Mouse (Mus musculus) liver, postnatal 0 days (tissue): ENCODE measurements around the gene Gm28047.

Source experiments
- CTCF ChIP-seq: sonication (generic); IDR thresholded peaks from 2 replicates; pipeline ENCODE4 v1.5.1; 2016; ENCODE audit warnings: antibody characterized with exemption, low read depth
- EP300 ChIP-seq: IDR thresholded peaks from 2 replicates; pipeline ENCODE4 v1.6.1; 2016; ENCODE audit warnings: antibody characterized with exemption, low read depth, mild to moderate bottlenecking

DNA sequence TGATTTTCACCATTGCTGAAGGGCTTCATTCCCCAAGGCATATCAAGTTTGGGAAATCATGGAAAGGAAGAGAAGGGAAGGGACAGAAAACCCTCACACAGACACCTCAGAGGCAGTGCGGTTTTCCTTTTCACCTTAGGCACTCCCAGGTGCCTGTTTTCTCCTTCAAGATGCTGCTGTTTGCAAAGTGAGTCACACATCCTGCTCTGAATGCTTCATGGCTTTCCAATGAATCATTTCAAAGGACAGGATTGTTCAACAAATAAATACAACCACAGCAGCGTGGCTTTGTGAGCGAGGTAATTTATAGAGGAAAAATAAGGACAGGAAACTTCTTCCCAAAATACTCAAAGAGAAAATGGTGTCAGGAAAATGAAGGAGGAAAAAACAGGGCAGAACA, 52.8 kb downstream of the Gm28047 start:
- no peak for TF ChIP-seq CTCF
- TF ChIP-seq EP300 = no peak
